Mouse (Mus musculus): ENCODE measurements around the gene Gpr137c.

DNA sequence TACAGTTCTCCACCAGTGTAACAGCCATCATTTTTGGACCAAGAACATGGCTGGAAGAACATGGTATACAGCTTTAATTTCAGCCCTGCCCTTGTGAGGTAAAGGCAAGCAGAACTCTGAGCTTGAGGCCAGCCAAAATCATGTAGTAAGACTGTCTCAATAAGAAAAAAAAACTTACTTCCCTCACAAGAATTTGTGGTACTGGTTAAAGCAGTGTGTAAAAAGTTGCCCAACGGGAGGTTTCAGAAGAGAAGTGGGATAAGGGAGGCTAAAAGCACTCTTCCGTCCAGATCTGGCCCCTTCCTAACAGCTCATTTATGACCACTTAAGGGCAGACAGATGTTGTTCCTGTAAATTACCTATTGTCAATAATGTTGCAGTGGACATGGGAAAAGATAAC is 39.9 kb upstream of the Gpr137c start:
- TF ChIP-seq POLR2A (IDR thresholded peaks at IDR 0.05; ENCODE audit: low read depth, low read length) (no peak), MAZ (IDR thresholded peaks at IDR 0.05; ENCODE audit: low read depth, low read length) (no peak), CTCF (conservative IDR thresholded peaks at IDR 0.05 in 1 of 2, IDR thresholded peaks at IDR 0.05 in 1 of 2; ENCODE audit: low read depth in 2 of 2, low read length in 2 of 2) (no peak), RCOR1 (conservative IDR thresholded peaks at IDR 0.05; ENCODE audit: low read depth, low read length) (no peak), CHD1 (IDR thresholded peaks at IDR 0.05; ENCODE audit: low read depth, low read length) (no peak), UBTF (IDR thresholded peaks at IDR 0.05; ENCODE audit: low read depth, low read length) (no peak), MAX (IDR thresholded peaks at IDR 0.05; ENCODE audit: low read length) (no peak), E2F4 (IDR thresholded peaks at IDR 0.05; ENCODE audit: insufficient replicate concordance, low read depth, low read length) (no peak), ETS1 (conservative IDR thresholded peaks at IDR 0.05; ENCODE audit: low read depth, low read length) (no peak)
